In genomic region chr17:47847985-47848384, GRCm38 (mm10) we compare ENCODE assay signal across 22 mouse cellular contexts. TPM values are rescaled to one million over a fixed set of nuclear protein-coding genes. Genes with fewer than 3 reads are reported as not detected.
A peak's percentile ranks its signal among the peaks of the same experiment; 100 is the strongest.
DNase-seq lines count a peak whose midpoint lies in the region; ATAC-seq and TF ChIP-seq lines count a peak whose summit lies in the region.
"Had no signal": no experiment of that assay in that cellular context is flagged by ENCODE, and none has a peak within 500 bp of the region (broad histone marks: within the 10 kb centered on the region; RNA-seq: fewer than 3 reads in every experiment).

No protein-coding gene starts in this region.

- H3K4me3 ChIP-seq in kidney, postnatal 0 days (replicated peaks; ENCODE audit: low read depth, low read length), result no peak overlapping the region
- no peak overlapping the region for H3K4me3 ChIP-seq in lung, embryonic 14.5 days (ENCODE audit: low read depth, low read length)
- H3K4me3 ChIP-seq in stomach, postnatal 0 days (ENCODE audit: low read depth, low read length), result no peak overlapping the region
- H3K4me3 ChIP-seq: forebrain, embryonic 15.5 days; hindbrain, embryonic 12.5 days; limb, embryonic 15.5 days had no signal

- CTCF ChIA-PET in Patski (lab: Charles Lee), result no interaction called here

- H3K4me1 ChIP-seq in kidney, postnatal 0 days (replicated peaks; ENCODE audit: insufficient read depth, low read length), result no peaks in the 10 kb centered on the region
- H3K4me1 ChIP-seq in lung, embryonic 14.5 days (ENCODE audit: insufficient read depth), result no peaks in the 10 kb centered on the region
- no peaks in the 10 kb centered on the region for H3K4me1 ChIP-seq in stomach, postnatal 0 days (replicated peaks; ENCODE audit: control insufficient read depth, insufficient read depth)
- H3K4me1 ChIP-seq: forebrain, embryonic 15.5 days had no signal

- H3K9ac ChIP-seq in kidney, postnatal 0 days (ENCODE audit: low read depth, low read length), result no peak overlapping the region
- H3K9ac ChIP-seq in lung, embryonic 14.5 days, result no peak overlapping the region
- no peak overlapping the region for H3K9ac ChIP-seq in stomach, postnatal 0 days (ENCODE audit: low read length)
- H3K9ac ChIP-seq: forebrain, embryonic 15.5 days; hindbrain, embryonic 12.5 days; limb, embryonic 15.5 days had no signal

- no peaks in the 10 kb centered on the region for H3K36me3 ChIP-seq in kidney, postnatal 0 days (ENCODE audit: insufficient read depth, low read length)
- no peaks in the 10 kb centered on the region for H3K36me3 ChIP-seq in lung, embryonic 14.5 days (ENCODE audit: insufficient read depth)
- H3K36me3 ChIP-seq in stomach, postnatal 0 days (ENCODE audit: control insufficient read depth, insufficient read depth, low read length), result no peaks in the 10 kb centered on the region
- H3K36me3 ChIP-seq: forebrain, embryonic 15.5 days; hindbrain, embryonic 12.5 days; limb, embryonic 15.5 days had no signal

- no peaks in the 10 kb centered on the region for H3K27me3 ChIP-seq in kidney, postnatal 0 days (ENCODE audit: insufficient read depth, low read length)
- no peaks in the 10 kb centered on the region for H3K27me3 ChIP-seq in lung, embryonic 14.5 days (ENCODE audit: insufficient read depth, low read length)
- no peaks in the 10 kb centered on the region for H3K27me3 ChIP-seq in Patski
- no peaks in the 10 kb centered on the region for H3K27me3 ChIP-seq in stomach, postnatal 0 days (ENCODE audit: control insufficient read depth, insufficient read depth, low read length)
- H3K27me3 ChIP-seq: forebrain, embryonic 15.5 days; limb, embryonic 15.5 days had no signal

- POLR2A ChIA-PET in Patski (lab: Charles Lee), result no interaction called here

- no peak for DNase-seq in kidney, postnatal 0 days (ENCODE audit: low spot score)
- DNase-seq in kidney, postnatal 14 days, result no peak
- DNase-seq in lung, embryonic 14.5 days, result no peak
- DNase-seq in lung, postnatal 25 days (ENCODE audit: low spot score), result no peak
- DNase-seq in Patski (ENCODE audit: low read depth, low spot score), result no peak
- no peak for DNase-seq in stomach, postnatal 0 days (ENCODE audit: low spot score)
- DNase-seq in urinary bladder, postnatal 4 days (ENCODE audit: low spot score in 2 of 2), result no peak
- DNase-seq: adrenal gland, postnatal 10 days; B cell, adult 2 months; cerebellum, adult 18-20 months; cerebellum, postnatal 25 days; embryo, embryonic 11 days; heart, postnatal 10 days; kidney, adult 9 months; lung, postnatal 36 days; right cerebral cortex, postnatal 4 days; thymus, postnatal 4 days had no signal

- H3K9me3 ChIP-seq in kidney, postnatal 0 days (replicated peaks; ENCODE audit: low read length), result no peaks in the 10 kb centered on the region
- H3K9me3 ChIP-seq in lung, embryonic 14.5 days (ENCODE audit: low read depth, low read length), result peaks cover 4% of the 10 kb centered on the region
- no peaks in the 10 kb centered on the region for H3K9me3 ChIP-seq in stomach, postnatal 0 days (ENCODE audit: control insufficient read depth, low read length)
- H3K9me3 ChIP-seq: forebrain, embryonic 15.5 days; limb, embryonic 15.5 days had no signal

- H3K27ac ChIP-seq in kidney, postnatal 0 days, result no peak overlapping the region
- H3K27ac ChIP-seq in lung, embryonic 14.5 days (ENCODE audit: low read depth), result no peak overlapping the region
- no peak overlapping the region for H3K27ac ChIP-seq in stomach, postnatal 0 days (replicated peaks)
- H3K27ac ChIP-seq: forebrain, embryonic 15.5 days; hindbrain, embryonic 12.5 days; limb, embryonic 15.5 days had no signal

- TF ChIP-seq CTCF in kidney, postnatal 0 days (IDR thresholded peaks at IDR 0.05; ENCODE audit: low read depth), result 0 out of 2 replicates have a peak, but pooled peaks have one; percentile 26
- TF ChIP-seq CTCF in lung, embryonic 14.5 days (IDR thresholded peaks at IDR 0.05; ENCODE audit: low read depth), result peak; percentile 26; the same call in 1 of the 2 replicates
- peak; percentile 41 for TF ChIP-seq CTCF in Patski (IDR thresholded peaks at IDR 0.05)
- peak; percentile 41 for TF ChIP-seq CTCF in stomach, postnatal 0 days (IDR thresholded peaks at IDR 0.05; ENCODE audit: low read depth)

- in situ Hi-C loops in Patski (cut with MboI; ENCODE audit: low pct_unique_long_range_greater_than_20kb), result no loop called here

- WGBS in kidney, postnatal 0 days, result 61% methylated on average over 6 of the region's 6 CpGs
- 72% methylated on average over 6 of the region's 6 CpGs for WGBS in lung, embryonic 14.5 days
- WGBS in stomach, postnatal 0 days, result 87% methylated on average over 6 of the region's 6 CpGs

- H3K4me2 ChIP-seq in kidney, postnatal 0 days (ENCODE audit: low read length), result no peak overlapping the region
- H3K4me2 ChIP-seq in lung, embryonic 14.5 days, result no peak overlapping the region
- H3K4me2 ChIP-seq in stomach, postnatal 0 days (replicated peaks; ENCODE audit: low read depth), result no peak overlapping the region
- H3K4me2 ChIP-seq: forebrain, embryonic 15.5 days; heart, embryonic 11.5 days; hindbrain, embryonic 12.5 days; limb, embryonic 15.5 days had no signal

- no peak for ATAC-seq in kidney, postnatal 0 days (replicated peaks; ENCODE audit: low FRiP score, low read depth)
- no peak for ATAC-seq in lung, embryonic 14.5 days (ENCODE audit: insufficient read depth)
- no peak for ATAC-seq in Patski
- ATAC-seq in stomach, postnatal 0 days (ENCODE audit: low FRiP score, low TSS enrichment), result no peak; the same call in 1 of the 2 replicates
- ATAC-seq: activated CD4-positive, CD25-positive, alpha-beta regulatory T cell, adult 4 months; forebrain, embryonic 15.5 days had no signal

- no peak for TF ChIP-seq EP300 in stomach, postnatal 0 days (optimal IDR thresholded peaks at IDR 0.05)

RNA-seq across cellular contexts. Expression of gene Mdfi, which starts 13.5 kb away (rescaled TPM):
- 5.5 and 6.2 TPM in 2 replicates for polyA plus RNA-seq in kidney, postnatal 0 days (2015; fragmentation: Nextera tagmentation; extraction: Ambion mirVana)
- polyA plus RNA-seq in lung, embryonic 14.5 days (2014; fragmentation: Nextera tagmentation; extraction: Ambion mirVana), result 38.8 and 43.6 TPM in 2 replicates
- polyA plus RNA-seq in Patski (2021), result not detected
- 6.2 and 6.3 TPM in 2 replicates for polyA plus RNA-seq in stomach, postnatal 0 days (2015; fragmentation: Nextera tagmentation; extraction: Ambion mirVana)
- polyA plus RNA-seq: activated CD4-positive, CD25-positive, alpha-beta regulatory T cell, adult 4 months had no signal
